Mouse (Mus musculus) brain, embryonic 18.5 days (tissue): ENCODE measurements around the gene Osbpl9.

Experiments
- DNase-seq: peaks from one replicate; pipeline ENCODE4 v3.0.0-alpha.2; 2012; ENCODE audit warnings: low read depth, low spot score

The Osbpl9 gene

DNA sequence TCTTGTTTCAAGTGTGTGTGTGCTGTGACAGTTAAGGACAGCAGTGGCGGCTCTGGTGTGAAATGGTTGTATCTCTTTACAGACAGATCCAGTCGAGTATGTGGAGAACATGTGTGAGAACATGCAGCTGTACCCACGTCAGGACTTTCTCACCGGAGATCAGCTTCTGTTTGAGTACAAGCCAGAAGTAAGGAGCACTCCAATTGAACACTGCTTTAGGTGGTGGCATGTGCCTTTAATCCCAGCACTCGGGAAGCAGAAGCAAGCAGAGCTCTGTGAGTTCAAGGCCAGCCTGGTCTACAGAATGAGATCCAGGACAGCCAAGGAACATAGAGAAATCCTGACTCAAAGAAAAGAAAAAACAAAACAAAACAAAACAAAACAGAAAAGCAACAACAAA is 158.8 kb downstream of the Osbpl9 start:
- no peak for DNase-seq

DNA sequence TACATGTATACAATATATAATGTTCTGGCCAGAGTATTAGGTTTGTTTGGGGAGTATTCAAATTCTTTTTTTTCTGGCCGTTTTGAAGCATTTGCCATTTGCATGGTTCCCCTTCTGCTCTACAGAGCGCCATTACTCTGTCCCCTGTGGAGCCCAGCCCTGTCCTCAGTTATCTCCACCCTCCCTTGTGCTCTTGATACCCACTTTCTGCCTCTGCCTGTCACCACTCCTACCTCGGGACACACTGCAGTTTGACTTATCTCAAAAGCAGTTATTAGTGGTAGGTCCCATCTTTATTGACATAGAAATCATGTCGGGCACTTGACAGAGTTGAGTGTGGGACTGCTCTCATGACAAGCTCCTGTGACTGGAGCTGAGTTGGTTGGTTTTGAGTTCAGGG is 159.3 kb downstream of the Osbpl9 start:
- no peak for DNase-seq

DNA sequence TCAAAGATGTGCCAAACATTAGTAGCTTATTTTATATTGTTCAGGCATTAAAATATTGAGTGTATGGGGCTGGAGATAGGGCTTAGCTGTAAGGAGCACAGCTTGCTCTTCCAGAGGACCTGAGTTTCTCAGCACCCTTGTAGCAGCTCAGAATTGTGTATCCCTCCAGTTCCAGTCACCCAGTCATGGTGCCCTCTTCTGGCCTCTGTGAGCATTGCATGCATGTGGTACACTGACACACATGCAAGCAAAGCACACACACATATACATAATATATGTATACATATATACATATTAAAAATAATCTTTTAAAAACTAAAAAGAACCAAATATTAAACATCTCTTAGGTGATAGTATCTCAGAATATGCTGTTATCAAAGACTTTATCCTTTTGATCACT is 165.7 kb downstream of the Osbpl9 start:
- DNase-seq: no peak

DNA sequence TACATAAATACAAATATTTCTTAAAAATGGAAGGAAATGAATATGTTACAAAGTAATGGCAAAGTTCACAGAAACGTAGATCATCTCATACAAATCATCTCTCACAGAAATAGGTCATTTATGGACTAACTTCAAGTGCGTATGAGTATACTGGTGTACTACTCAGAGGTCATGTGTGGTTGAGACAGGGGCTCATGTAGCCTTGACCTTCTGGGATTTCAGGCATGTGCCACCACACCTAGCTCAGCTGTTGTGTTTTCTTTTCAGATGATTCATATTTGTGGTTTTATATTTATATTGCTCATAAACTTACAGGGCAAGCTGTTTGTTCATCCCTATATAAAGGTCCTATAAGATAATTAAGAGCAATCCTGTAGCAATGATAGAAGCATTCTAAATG is 171.8 kb downstream of the Osbpl9 start:
- no peak for DNase-seq

DNA sequence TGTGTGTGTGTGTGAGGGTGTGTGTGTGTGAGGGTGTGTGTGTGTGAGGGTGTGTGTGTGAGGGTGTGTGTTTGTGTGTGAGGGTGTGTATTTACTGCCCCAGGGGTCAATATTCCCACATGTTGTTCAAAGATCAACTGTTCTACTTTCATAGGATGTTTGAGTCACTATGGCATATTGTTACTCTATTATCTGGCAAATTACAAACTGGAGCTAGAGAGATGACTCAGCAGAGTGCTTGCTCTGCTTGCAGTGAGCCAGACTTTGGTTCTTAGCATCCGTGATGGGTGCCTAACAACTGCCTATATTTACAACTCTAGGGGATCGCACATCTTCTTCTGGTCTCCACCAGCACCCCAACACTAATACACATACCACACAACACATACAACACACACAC is 172.2 kb downstream of the Osbpl9 start:
- DNase-seq: no peak

DNA sequence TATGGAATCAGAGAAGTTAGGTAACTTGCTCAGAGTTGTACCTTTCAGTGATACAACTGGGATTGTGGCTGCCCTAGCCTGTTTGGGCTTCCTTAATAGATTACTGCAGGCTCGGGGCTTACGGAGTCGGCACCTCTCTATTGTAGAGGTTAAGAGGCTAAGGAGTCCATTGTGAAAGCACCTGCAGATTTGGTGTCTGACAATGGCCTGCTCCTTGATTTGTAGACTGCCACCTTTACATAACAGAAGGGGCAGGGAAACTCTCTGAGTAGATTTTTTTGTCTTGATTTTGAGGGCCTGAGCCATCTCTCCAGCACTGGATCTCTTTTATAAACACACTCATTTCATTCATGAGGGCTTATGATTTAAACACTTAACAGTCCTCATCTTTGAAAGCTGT is 175.5 kb downstream of the Osbpl9 start:
- DNase-seq: no peak

DNA sequence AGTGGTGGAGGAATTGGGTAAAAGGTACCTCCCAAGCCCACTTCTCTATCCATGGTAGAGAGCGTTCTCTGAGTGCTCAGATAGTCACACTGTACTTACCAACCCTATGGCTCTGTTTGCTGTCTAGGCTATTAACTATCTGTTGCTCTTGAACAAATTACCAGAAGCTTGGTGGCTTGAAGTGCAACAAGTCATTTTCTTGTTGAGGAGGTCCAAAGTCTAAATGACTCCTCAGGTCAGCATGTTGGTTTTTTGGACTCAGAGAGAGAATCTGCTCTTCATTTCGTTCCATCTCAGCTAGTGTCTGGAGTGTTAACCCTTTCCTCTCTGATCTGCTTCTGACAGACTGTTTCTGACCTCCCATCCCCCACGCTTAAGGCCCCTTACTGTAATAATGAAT is 177.0 kb downstream of the Osbpl9 start:
- DNase-seq: no peak

DNA sequence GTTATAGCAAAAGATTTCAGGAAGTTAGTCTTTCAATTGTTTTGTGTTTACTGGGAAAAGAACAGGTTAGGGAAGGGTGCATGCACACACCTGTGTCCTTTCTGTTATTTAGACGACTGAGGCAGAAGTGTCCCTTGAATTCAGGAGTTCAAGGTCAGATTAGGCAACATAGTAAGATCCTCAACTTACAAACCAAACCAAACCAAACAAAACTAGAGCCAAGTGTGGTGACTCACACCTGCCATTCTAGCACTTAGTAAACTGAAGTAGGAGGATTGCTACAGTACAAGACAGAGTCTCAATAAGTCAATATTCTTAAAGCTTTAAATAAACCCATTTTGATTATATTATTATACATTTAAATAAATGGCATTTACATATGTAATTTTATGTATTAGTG is 180.1 kb downstream of the Osbpl9 start:
- no peak for DNase-seq

DNA sequence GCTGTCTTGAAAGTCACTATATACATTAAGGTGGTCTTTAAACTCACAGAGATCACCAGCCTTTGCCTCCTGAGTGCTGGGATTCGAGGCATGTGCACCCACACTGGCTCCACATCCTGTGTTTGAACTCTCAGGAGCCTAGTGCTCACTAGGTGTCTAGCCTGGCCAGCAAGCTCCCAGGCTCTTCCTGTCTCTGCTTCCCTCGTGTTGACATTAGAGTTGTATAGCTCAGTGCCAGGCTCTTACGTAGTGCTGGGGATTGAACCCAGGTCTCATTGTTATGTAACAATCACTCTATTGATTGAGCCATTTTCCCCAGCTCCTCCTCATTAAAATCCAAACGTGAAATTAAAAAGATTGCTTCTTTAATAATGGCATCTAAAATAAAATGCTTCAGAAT is 182.8 kb downstream of the Osbpl9 start:
- no peak for DNase-seq

DNA sequence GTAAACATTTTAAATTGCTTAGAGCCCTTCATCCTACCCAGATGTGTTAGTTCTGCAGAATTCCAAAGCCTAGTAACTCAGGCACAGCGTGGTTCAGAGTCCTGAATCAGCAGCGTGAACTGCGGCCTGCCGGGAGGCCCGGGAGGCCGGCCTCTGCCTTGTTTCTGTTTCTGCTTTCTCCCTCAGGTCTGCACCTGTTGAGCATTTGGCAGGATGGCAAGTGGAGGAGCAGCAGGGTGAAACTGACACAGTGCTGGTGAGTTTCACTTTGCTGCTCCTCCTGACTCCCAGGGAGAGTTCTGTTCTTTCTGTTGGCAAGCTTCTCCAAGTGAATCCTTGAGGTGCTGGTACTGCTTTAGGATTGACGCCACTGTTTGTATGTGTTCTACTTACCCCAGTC is 184.6 kb downstream of the Osbpl9 start:
- DNase-seq: no peak

DNA sequence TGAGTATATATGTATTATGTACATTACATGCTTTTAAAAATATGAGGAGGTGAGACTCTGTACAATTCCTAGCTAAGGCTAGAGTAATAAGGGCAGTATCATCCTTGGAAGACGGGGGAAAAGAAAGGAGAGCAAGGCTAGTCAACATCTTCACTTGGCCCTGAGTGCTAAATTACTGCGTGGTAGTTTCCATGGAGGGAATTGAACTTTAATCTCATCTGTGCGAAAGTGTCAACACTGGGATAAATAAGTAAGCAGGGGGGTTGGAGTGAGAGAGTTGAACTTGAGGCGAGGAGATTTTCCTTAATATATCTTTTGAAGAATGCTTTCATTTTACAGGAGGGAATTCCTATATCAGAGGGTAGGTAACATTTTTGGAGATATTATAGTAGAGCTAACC is 188.0 kb downstream of the Osbpl9 start:
- DNase-seq: no peak
